Mouse (Mus musculus): Measurements from ENCODE around the gene Ano10.
"Not testable (repeated sequence)": the region's sequence is repeated elsewhere in the genome, so short reads cannot be mapped to it uniquely, and the experiment has no call there.

Ano10 gene

DNA sequence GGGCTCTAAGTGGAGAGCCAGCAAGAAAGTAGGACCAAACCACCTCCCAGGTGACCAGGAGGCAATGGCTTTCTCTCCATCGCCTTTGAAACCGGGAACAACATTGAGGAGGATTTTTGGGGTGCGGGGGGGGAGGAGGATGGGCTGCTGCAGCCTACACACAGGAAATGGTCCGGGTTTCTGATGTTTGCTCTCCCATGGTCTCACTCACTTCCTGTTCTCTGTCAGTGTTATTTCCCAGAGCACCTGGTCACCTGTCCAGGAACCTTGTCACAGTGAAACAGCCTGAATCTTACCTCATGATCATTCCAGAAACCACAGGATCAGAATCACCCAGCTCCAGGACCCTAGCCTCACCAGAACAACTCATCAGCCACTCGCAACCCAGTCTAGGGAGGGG is 100.4 kb downstream of the Ano10 start:
- DNase-seq = no peak

DNA sequence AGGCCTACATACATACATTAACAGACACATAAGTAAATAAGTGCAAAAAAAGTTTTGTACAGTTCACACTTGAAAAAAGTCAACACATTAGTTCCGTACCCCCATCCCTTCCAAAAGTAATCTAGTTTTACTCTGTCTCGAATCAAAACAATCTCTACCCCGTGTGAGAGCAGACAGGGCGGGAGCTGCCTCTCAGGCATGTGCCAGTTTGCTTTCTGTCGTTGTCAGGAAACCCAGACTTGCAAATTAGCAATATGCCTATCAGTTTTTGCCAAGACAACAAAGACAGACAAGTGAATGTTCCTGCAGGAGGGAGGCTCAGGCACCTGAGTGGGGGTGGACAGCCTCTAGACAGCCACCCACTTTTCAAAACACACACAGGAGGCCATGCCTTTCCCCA is 100.9 kb downstream of the Ano10 start:
- DNase-seq = no peak

DNA sequence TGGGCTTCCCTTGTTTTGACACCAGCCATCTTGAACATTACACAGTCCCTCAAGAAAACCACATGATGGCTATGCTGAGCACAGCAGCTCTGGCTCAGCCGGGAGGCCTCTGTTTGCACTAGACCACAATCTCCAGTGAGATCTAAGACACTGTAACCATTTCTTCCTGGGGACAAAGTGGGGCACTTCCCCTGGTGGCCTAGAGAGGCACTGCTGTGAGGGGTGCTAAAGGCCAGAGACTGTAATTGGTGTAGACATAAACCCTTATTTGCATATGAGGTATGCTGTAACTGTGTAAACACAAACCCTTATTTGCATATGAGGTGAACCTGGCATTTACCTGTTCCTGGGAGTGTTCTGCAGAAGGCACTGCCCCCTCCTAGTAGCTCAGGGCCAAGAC is 105.5 kb downstream of the Ano10 start:
- DNase-seq = peak; percentile 39

DNA sequence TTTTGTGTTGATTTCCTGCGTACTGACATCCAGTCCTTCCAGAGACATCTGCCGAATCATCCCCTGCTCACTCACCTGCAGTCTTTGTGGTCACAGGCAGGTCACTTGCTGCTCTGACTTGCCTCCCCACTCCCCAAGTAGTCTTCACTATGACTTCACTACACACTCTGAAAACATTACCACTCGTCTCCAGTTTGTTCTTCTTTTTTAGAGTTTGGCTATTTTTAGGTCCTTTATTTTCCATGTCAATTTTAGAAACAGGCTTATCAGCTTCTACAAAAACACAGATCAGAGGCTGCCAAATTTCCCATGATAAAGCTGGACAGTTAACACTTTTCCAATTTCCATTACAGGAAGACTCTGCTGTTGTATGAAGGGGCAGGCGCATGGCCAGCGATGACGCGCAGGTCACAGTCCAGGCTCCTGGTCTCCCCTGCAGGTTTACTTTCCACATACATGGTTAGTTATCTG is 106.7 kb downstream of the Ano10 start:
- DNase-seq = no peak

DNA sequence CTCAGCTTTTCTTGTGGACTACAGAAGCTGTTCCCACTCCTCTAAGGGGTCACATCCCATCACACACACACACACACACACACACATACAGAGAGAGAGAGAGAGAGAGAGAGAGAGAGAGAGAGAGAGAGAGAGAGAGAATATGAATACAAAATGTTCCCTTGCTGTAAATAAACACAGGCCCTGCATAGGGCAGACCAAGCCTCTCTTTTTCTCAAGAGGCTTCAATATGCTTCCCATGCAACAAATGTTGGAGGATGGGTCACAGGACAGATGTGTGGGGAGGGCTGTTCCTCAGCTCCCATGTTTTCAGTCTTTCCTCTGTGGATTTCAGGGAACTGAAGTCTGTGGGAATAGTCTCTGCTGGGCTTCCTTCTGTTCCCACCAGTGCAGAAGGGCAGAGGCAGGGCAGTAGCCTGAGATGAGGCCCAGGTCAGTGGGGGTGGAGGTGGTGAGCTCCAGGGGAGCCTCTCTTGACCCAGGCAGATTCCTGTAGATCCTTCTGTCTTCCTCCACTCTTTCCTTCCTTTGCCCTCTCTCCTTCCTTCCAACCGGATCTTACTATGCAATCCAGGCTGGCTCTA is 107.5 kb downstream of the Ano10 start:
- no peak for DNase-seq

DNA sequence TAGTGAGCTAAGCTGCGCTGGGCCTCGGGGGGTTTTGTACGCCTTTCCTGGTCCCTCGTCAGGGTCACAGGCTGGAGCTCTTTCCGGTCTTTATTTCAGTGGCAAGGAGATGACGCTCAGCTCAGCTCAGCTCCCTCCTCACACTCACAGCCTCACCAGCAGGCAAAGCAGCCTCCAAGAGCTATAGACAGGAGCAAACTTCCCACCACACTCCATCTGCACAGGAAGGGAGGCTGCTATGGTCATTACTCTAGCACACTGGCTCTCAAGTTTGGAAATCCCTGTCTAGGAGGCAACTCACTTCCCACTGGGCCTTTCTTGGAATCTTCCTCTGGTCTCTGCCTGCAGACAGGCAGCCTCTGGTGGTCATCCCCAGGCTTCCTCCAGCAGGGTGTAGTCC is 108.3 kb downstream of the Ano10 start:
- no peak for DNase-seq

DNA sequence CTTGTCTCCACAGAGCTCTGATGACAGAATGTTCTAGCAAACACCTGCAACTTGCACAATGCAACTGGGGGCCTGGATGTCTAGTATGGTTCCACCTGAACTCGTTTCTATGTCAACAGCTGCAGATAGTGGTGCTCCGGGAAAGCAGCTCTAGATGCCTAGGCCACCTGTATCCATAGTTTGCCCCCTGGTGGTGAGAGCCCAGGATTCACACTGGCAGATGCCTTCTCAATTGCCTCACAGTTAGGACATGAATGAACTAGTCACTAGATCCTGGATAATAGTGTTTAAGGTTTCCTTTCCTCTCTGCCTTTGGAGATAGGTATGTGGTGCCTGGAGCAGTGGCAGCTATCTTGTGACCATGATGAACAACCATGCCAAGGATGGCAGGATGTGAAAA is 109.2 kb downstream of the Ano10 start:
- peak; percentile 96 for DNase-seq

DNA sequence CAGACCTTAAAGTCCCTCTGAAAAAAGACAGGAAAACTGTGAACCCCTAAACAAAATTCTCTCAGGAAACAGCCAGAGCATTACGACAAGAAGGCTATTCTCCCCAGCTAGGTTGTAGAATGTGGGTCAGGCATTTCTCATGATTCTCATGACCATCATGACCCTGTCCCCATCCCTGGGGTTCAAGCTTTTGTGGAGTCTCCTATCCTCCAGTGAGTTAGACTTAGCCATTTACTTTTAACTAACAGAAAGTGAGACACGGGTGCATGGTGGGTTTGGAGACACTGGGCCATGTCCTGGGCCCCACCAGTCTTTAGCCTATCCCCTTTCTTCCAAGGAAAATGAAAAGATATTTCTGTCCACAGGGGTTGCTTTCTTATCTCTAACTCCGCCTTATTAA is 109.9 kb downstream of the Ano10 start:
- no peak for DNase-seq

DNA sequence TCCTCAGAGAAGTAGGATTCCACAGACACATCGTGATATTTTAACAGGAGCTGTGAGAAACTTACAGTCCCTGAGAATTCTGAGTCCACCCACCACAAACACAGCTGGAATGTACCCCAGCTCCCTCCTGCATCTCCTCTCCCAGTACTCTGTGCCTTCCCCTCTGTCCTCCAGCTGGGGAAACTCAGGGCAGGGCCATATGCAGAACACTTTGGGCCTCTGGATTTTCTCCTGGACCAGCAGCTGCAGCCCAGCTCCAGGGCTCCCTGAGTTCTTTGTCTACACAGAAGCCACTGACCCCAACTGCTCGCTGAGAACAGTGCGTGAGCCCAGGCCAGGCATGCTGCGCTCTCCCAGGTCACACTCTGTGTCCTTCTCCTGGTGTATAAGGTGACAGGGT is 111.1 kb downstream of the Ano10 start:
- DNase-seq = no peak

DNA sequence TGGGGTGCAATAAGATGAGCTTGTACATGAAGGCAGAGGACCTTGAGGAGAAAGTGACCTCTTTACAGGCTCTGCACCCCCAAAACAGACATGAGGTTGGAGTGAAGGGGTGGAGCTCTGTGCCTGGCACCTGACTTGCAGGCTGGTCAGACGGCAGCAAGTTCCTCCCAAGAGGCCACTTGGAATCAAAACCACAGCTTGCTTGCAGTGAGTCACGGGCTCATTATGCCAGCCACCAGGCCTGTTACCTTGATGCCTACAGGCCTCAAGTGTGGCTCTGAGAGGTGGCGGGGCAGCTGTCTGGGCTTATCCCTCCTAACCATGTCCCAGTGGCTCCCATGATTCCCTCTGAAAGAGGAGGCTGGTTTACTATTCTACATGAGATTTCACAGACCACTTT is 114.1 kb downstream of the Ano10 start:
- DNase-seq = peak; percentile 69

DNA sequence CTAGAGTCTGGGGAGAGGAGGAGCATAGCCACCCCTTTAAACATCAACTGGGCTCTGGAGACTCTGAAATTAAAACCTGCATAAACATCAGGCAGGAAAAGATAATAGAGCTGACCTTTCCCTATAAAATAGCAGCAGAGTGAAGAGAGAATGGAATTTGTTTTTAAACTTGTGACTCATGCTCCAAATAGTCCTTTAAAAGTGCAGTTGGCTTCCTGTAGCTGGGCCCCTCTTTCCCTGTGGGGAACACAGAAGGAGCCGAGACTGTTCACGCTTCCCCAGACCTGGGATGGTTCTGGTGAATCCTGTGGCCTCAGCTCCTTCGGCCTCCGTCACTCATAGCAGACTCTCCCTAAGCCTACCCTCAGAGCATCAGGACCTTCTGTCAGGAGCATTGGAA is 115.8 kb downstream of the Ano10 start:
- no peak for DNase-seq

DNA sequence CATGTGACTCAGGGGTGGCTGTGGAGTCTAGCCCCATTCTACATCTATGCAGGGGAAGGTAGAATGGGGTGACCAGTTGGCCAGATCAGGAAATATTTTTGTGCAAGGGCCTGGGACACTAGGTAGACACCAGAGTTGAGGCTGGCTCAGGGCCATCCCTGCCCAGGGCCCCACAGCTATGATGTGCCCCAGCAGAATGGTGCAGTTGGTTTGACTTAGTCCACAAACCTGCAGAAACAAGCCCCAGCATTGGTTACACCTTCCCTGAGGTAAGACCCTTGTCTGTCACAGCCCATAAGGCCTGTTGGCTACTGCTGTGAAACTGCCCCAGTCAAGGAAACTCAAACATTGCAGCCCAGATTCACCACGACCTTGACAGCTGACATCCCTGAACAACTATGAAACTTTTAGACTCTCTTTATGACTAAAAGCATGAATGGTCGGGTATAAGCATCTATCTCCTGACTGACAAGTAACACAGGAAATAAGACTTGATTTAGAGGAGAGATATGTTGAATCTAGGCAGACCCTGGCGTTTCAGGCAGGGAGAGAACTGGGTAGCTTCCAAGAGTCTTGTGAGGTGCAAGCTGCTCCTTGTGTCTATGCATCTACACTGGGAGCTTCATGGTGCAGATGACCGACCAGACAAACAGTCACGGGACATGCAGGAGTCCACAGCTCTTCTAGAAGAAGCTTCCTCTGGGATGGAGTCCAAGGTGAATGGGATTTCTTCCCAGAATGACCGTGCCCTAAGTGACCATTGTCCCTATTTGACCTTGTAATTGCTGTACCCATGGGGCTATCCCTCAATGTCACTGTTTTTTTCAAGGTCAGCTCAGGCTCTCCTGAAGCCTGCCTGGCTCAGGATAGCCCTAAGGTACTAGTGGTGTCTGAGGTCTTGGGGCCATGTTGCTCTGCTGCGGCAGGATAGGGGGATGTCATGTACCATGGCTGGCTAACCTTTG is 116.7 kb downstream of the Ano10 start:
- DNase-seq = peak; percentile 38

DNA sequence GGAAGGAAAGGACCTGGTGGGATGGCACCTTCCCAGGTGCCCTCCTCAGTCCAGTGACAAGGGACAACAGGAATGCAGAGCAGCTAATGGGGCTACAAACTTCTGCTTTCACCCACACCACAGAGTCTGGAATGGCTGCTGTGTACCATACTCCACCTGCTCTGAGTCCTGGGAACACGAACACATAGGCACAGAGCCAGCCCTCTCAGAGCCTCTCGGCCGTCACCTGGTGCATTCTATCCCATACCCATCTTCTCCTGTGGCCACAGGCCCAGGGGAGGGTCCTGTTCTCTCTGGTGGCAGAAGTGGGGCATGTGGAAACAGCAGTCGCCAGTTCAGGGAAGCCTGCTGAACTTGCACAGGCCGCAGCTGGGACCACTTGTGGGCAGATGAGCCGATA is 119.5 kb downstream of the Ano10 start:
- DNase-seq = no peak

DNA sequence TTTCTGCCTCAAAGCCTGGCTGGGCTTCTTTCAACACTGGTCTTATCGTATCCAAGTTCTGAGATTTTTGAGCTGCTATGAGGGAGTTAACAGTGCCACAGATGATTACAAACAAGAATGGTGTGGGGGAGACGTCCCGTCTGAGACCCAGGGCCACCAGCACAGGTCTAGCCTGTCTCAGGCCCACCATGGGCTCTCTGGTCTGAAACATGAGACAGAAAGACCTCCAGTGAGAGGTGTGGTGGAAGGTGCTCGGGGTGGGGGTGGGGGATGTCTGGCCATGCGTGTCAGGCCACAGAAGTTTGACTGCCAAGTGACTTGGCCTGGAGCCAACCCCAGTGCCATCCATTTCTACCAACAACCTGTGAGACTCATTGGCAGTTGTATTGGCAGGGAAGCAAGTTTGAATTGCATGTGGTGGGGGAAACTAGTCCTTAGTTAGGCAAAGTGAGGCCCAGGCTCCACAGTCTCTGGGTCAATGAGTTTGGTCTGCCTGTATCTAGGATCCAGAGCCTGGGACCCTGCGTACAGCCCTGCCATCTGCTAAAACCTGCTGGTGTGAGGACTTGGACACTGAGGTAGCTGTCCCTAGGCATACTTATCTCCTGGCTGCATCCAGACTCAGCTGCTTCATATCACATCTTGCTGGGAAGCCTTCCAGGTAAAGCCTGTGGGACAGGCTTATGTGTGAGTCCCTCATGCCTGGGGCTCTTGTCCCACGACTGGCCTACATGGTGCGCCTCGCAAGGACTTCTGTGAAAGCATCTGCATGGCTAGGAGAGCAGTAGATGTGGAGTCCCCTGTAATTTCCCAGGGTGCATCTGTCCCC is 120.6 kb downstream of the Ano10 start:
- DNase-seq = no peak

DNA sequence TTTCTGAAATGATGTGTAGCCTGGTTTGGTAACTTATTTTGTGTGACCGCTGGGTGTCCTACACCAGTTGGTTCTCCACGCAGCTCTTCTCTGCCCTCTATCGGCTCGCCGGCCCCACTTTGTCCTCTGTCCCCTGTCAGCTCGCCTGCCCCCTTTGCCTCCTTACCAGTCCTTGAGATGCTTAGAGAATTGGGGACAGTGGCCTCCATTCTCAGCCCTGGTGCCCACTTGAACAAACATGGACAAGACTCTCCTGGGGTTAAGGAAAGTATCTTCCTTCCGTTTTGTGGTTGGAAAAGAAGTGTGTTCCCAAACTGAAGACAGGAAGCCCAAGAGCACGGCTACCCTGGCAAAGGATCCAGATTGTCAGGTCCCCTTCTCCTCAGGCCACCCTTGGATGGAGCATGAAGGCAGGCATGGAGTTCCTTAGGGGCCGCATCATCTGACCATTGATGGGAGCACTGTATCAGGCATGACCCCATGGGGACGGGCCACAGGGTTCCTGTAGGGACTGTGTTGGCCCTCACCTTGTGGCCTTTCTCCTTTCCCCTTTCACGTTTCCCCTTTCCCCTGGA is 121.5 kb downstream of the Ano10 start:
- DNase-seq = no peak

DNA sequence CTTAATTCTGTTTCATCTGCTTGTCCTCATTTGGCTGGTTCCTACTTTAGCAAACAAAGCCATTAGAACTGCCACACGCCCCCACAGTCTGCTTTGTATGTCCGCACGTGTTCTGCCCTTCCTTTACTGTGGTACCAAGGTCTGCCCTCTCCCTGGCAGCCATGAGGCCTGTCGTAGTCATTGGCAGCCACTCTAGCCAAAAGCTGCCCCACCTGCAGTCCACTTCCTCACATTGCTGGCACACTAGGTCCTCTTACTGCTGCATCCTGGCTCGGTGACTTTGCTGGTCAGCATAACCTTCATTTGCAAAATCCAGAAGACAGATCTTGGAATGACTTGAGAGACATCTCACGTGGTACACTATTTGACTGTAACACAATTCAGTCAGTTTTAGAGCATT is 124.3 kb downstream of the Ano10 start:
- peak; percentile 29 for DNase-seq

DNA sequence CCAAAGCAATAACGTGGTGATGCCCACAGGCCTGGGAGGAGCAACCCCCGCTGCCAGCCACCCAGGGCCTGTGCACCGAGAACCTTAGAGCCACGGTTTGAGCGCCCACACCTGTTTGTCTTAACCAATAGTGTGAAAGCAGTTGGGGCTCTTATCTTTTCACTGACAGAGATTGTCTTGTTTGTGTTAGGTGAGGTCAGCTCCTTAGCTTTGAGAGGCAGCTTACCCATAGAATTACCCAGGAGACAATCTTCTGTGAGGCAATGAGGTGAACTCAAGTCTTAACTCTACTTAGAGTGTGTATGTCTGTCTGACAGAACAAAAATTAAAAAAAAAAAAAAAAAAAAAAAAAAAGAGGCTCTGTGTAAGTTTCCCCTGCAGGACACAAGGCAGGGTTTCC is 126.5 kb downstream of the Ano10 start:
- not testable (repeated sequence) for DNase-seq

DNA sequence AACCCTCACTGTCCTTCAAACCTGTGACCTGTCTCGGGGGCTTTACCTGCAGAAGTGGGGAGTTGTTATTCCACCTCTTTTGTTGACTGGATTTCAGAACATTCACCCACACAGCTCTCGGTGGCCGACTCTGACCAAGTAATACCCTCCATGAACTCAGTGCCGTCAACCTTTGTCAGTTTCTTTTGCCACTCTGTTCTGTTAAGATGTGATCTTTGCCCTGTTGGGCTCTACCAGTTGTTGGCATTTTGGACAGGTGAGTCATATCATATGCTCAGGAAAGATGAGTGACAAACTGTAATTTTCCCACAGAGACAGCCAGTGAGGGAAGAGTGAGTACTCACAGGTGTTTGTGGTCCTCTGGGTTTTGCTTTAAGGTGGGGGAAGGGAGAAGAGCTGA is 129.7 kb downstream of the Ano10 start:
- no peak for DNase-seq

DNA sequence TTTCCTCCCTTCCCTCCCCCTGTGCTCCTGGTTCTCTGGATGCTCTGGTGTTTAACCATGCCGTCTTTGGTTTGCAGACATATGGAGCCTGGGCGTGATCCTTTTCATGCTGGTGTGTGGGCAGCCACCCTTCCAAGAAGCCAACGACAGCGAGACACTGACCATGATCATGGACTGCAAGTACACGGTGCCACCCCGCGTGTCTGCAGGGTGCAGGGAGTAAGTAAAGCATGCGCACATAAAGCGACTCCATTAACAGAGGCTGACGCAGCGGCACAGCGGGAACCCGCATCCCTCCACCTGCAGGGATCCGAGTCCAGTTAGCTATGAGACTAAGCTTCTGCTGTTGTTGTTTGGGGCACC is 137.2 kb downstream of the Ano10 start:
- no peak for DNase-seq

DNA sequence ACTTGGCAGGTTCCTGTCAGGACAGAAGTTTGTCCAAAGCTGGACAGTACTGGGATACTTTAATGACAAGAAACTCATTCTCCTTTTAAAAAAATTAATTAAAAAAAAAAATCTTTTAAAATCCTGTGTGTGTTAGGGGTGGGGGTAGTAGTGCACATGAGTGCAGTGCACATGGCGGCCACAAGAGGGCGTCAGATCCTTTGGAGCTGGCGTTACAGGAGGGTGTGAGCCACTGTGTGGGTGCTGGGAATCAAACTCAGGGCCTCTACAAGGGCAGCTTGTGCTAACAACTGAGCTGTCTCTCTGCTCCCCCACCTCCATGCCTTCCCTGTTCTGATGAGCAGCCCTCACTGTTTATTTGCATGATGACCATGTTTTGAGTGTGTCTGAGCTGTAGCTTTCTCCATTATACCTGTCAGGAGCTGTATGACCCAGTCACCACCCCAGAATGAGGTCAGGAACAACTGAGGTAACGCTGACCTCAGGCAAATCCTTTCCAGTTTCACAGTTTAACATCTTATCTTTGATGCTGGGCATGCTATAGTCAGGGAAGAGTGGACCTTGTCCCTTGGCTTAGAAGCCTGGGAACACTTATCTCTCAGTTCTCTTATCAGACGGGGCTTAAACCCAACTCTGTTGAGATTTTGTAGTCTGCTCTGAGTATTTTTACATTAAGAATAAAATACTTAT is 137.7 kb downstream of the Ano10 start:
- no peak for DNase-seq

DNA sequence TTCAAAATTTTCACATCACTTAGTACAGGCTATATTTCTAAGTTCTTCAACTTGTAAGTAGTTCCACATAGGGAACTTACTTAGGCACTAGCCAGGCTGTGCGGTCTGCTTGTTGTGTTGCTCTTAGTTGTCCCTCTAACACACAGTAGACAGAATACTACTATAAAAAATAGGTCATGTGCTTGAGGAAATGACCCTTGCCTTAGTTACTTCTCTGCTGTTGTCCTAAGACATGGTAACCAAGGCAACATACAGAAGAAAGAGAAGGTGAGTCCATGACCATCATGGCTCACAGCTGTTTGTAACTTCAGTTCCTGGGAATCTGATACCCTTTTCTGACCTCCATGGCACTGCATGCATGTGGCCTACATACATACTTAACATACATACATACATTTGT is 139.0 kb downstream of the Ano10 start:
- DNase-seq = no peak

DNA sequence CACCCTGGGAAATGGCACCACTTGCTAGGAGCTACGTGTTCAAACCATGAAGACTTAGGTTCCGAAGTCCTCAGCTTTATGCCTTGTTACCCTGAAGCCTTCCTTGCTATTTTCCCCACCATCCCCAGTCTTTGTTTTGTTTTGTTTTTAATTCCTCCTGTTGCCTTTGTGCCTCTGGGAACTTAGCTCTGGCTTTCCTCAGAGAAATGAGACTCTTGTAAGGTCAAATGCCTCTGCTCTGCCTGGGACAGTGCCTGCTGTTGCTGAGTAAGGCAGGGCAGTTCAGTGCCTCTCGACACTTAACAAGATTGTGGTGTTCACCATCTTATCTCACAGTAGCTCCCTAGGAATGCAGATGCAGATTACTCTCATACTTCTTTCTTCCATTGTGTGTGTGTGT is 140.8 kb downstream of the Ano10 start:
- DNase-seq = no peak

DNA sequence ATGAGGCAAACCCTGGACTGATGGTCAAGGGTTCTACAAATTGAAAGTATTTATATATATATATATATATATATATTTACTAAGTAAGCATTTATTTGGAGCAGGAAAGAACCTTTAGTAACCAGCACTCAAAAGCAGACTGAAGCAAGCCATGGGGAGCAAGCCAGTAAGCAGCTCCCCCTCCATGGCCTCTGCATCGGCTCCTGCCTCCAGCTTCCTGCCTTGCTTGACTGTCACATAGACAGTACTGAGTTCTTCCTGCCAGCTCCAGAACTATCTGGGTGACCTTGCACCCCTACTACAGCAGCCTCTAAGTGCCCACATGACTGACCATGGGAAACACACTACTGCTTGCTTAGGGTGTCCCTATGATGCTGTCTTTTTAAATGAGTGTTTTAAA is 141.7 kb downstream of the Ano10 start:
- DNase-seq = no peak

Data from lung, postnatal 36 days (tissue).